Mouse (Mus musculus) cortical plate, adult 2 months (tissue): ENCODE data around the gene Utp11. TPM values are rescaled to one million over a fixed set of nuclear protein-coding genes. Genes with fewer than 3 reads are reported as not detected.
"Not testable (repeated sequence)": the region's sequence is repeated elsewhere in the genome, so short reads cannot be mapped to it uniquely, and the experiment has no call there.

Experiments
- H3K27ac ChIP-seq: fragments of 200-500 bp; 2 replicates; pipeline ENCODE4 v1.5.1; 2012; ENCODE audit warnings: low read length, control low read depth, inconsistent platforms; ENCODE audit not compliant: insufficient read depth
- H3K4me1 ChIP-seq: fragments of 200-500 bp; 2 replicates; pipeline ENCODE4 v1.6.1; 2011; ENCODE audit warnings: low read length; ENCODE audit not compliant: control insufficient read depth, insufficient read depth
- H3K4me3 ChIP-seq: fragments of 200-500 bp; 2 replicates; pipeline ENCODE4 v1.5.1; 2011; ENCODE audit warnings: mild to moderate bottlenecking, low read length, control low read depth; ENCODE audit not compliant: insufficient read depth
- CTCF ChIP-seq: fragments of 200-500 bp; IDR thresholded peaks from 2 replicates; pipeline ENCODE4 v1.5.1; 2011; ENCODE audit warnings: mild to moderate bottlenecking, control low read depth, low read length; ENCODE audit not compliant: insufficient read depth; ENCODE audit errors: extremely low read depth
- POLR2A ChIP-seq: fragments of 200-500 bp; IDR thresholded peaks from 2 replicates; pipeline ENCODE4 v1.6.1; 2011; ENCODE audit warnings: mild to moderate bottlenecking, low read length, control low read depth; ENCODE audit not compliant: insufficient read depth; ENCODE audit errors: extremely low read depth
- polyA plus RNA-seq: library from polyadenylated mRNA; depleted of rRNA; stranded (reverse); fragments of >200 nt; gene quantifications from 2 replicates; pipeline ENCODE4 v1.2.3, GENCODE M21; 2012

Utp11 gene
- polyA plus RNA-seq, 1 experiment = 19.3 TPM

- Histone ChIP-seq H3K27ac (no peak within 1 kb of the TSS), H3K4me1 (peaks cover 3% of the 10 kb centered on the region; the same call in 1 of the 2 replicates), H3K4me3 (peak within 1 kb of the TSS; percentile 67)
- no peak; the same call in 1 of the 2 replicates for TF ChIP-seq POLR2A
- TF ChIP-seq CTCF = peak; percentile 68
Observed at GRCm38 (mm10) chr4:124714545-124715481, 21.4 kb upstream of the Utp11 start, which contains the start of gene Sf3a3. TSS of gene Sf3a3 (plus strand) at chr4:124714776.

- not testable (repeated sequence) for H3K4me1 ChIP-seq, H3K4me3 ChIP-seq, H3K27ac ChIP-seq
Observed at GRCm38 (mm10) chr4:124713850-124714249, 20.4 kb upstream of the Utp11 start.

DNA sequence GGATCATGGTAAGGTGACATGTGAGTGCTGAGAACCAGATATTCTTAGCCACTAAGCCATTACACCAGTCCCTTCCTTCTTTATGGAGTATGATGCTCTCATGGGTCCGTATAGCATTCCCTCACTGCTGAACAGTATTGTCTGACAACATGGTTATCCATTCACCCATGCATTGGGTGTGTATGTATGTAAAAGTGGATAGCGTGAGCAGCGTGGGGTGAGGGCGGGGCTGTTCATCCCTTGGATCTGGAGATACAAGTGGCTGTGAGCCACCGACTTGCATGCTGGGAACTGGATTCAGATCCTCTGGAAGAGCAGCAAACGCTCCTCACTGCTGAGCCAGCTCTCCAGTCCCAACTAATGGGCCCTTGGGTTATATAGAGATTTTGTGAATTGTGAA lies 19.2 kb upstream of the Utp11 start:
- Histone ChIP-seq H3K4me1 (peaks cover 3% of the 10 kb centered on the region; the same call in 1 of the 2 replicates), H3K27ac (no peak overlapping the region), H3K4me3 (no peak overlapping the region)
- no peak for TF ChIP-seq CTCF
- no peak for TF ChIP-seq POLR2A

DNA sequence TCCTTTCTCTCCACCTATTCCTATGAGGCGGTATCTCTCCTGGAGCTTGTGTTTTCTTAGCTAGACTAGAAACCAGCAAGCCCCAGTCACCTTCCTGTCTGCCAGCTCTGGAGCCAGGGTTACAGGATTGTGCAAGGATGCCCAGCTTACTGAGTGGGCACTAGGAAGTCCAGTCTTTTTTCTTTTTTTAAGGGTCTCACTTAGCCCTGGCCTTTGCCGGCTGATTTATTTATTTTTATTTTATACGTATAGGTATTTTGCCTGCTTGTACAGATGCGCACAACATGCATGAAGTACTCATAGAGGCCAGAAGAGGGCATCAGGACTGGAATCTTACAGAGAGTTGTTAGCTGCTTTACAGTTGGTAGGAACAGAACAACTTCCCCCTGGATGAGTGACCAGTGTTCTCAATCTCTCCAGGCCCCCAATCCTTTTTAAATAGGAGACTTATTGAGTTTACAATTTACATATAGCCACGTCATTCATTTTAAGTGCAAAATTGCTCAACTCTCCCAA lies 17.4 kb upstream of the Utp11 start:
- Histone ChIP-seq H3K27ac (no peak overlapping the region), H3K4me3 (no peak overlapping the region), H3K4me1 (peaks cover 3% of the 10 kb centered on the region; the same call in 1 of the 2 replicates)
- TF ChIP-seq CTCF = peak; percentile 49; the same call in 1 of the 2 replicates
- no peak for TF ChIP-seq POLR2A

- Histone ChIP-seq H3K4me1 (no peaks in the 10 kb centered on the region), H3K4me3 (no peak overlapping the region), H3K27ac (no peak overlapping the region)
- TF ChIP-seq CTCF = no peak
- TF ChIP-seq POLR2A = no peak
Observed at GRCm38 (mm10) chr4:124709961-124710446, 16.6 kb upstream of the Utp11 start.

DNA sequence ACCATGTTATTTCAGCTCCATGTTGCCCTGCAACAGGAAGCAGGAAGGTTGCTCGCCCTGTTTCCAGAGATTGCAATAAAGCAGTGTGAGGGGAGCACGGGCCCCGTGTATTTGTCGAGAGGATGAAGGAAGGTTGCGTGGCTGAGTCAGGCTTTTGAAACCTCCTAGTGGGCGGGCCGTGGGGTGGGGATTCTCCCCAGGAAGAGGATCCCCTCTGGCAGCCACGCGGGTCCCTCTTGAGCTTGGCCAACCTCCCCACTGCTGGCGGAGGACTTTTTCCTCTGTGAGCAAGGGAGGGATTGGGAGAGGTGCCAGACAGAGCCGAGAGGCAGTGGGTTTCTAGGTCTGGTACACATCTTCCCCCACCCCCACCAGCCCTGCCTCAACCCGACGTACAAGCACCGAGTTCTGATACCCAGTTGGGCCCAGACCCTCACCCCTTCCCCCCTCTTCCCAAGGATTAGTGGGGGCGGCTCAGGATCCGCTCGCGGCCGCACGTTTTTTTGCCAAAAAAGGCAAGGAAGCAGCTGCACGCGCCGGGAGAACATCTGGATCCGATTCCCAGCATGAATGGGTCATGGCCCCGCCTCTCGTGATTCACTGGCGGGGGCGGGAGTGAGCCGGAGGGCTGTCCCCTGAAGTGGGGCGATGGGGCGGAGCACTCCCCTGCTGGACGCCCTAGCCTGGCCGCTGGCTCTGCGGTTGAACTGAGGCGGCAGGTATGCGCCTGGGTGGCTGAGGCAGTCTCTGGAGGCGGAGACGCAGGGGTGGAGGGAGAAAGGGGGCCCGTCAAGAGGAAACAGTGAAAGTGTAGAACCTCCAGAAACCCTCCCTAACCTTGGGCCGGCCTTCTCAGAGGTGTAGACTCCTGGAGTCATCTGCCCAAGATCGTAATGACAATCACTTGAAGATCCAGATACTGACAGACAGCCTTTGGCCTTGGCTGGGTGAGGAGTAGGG lies 15.4 kb upstream of the Utp11 start:
- TF ChIP-seq POLR2A (0 out of 2 replicates have a peak, but pooled peaks have one; percentile 25), CTCF (no peak)
- H3K27ac ChIP-seq = no peak overlapping the region
- H3K4me1 ChIP-seq = no peaks in the 10 kb centered on the region
- H3K4me3 ChIP-seq = peak overlapping the region; percentile 19

DNA sequence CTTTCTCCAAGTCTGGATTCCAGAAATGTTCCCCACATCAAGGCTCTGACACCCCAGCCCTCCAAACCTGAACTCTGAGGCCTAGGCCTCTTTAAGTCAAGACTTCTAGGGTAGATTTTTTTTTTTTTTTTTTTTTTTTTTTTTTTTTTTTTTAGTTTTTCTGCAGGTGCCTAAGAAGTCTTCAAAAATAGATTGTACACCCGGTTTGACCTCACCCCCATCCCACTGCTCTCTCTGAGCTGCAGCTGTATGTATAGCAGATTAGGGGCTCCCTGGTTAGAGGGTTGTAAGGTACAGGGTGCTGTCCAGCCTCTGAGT lies 14.8 kb upstream of the Utp11 start:
- not testable (repeated sequence) for H3K27ac ChIP-seq, H3K4me1 ChIP-seq
- peak overlapping the region; percentile 19; the same call in 1 of the 2 replicates for H3K4me3 ChIP-seq

DNA sequence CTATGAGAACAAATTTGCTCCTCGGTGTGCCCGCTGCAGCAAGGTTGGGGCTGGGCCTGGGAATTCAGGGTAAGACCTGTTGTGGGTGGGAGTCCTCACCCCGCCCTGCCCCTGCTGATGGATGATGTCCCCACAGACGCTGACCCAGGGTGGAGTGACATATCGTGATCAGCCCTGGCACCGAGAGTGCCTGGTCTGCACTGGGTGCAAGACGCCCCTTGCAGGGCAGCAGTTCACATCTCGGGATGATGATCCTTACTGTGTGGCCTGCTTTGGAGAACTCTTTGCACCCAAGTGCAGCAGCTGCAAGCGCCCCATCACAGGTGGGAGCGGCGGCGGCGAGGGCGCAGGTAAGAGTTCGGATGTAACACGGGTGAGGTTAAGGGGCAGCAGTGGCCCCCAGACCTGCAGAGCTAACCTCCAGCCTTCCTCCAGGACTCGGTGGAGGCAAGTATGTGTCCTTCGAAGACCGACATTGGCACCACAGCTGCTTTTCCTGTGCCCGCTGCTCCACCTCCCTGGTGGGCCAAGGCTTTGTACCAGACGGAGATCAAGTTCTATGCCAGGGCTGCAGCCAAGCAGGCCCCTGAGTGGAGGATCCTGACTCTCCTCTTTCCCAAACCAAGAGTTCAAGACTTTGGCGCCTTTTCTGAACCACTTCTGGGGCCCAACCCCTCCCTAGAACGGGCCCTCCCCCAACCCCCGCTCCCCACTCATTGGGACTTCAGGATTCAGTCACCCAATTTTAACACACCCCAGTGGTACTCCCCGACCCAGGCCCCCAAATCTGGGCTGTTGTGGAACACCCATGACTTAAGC lies 14.2 kb upstream of the Utp11 start:
- not testable (repeated sequence) for H3K4me1 ChIP-seq, H3K27ac ChIP-seq, H3K4me3 ChIP-seq
